Comparison of ENCODE assay signal across 18 mouse cellular contexts in genomic region chr11:86075371-86075770, GRCm38 (mm10).
A peak's percentile ranks its signal among the peaks of the same experiment; 100 is the strongest.
DNase-seq lines count a peak whose midpoint lies in the region; ATAC-seq and TF ChIP-seq lines count a peak whose summit lies in the region.
"Had no signal": no experiment of that assay in that cellular context is flagged by ENCODE, and none has a peak within 500 bp of the region (broad histone marks: within the 10 kb centered on the region; RNA-seq: fewer than 3 reads in every experiment).

No protein-coding gene starts in this region.

- no peak overlapping the region for H3K4me2 ChIP-seq in forebrain, postnatal 0 days (ENCODE audit: low read depth)
- no peak overlapping the region for H3K4me2 ChIP-seq in forebrain, embryonic 16.5 days (ENCODE audit: low read length)
- no peak overlapping the region for H3K4me2 ChIP-seq in liver, embryonic 14.5 days (ENCODE audit: low read depth)
- H3K4me2 ChIP-seq in liver, embryonic 12.5 days: no peak overlapping the region
- H3K4me2 ChIP-seq: embryonic facial prominence, embryonic 12.5 days; neural tube, embryonic 13.5 days had no signal

- no peak overlapping the region for H3K27ac ChIP-seq in forebrain, postnatal 0 days (ENCODE audit: low read depth, low read length)
- H3K27ac ChIP-seq in forebrain, embryonic 16.5 days (ENCODE audit: low read length): no peak overlapping the region
- H3K27ac ChIP-seq in liver, embryonic 14.5 days: no peak overlapping the region
- no peak overlapping the region for H3K27ac ChIP-seq in liver, embryonic 12.5 days
- H3K27ac ChIP-seq in ES-Bruce4 (ENCODE audit: insufficient read depth, low read length): no peak overlapping the region
- H3K27ac ChIP-seq: embryonic facial prominence, embryonic 12.5 days; neural tube, embryonic 13.5 days had no signal

- no peaks in the 10 kb centered on the region for H3K4me1 ChIP-seq in forebrain, postnatal 0 days (ENCODE audit: insufficient read depth)
- no peaks in the 10 kb centered on the region for H3K4me1 ChIP-seq in forebrain, embryonic 16.5 days (replicated peaks; ENCODE audit: control insufficient read depth, insufficient read depth, low read length)
- no peaks in the 10 kb centered on the region for H3K4me1 ChIP-seq in liver, embryonic 14.5 days (replicated peaks; ENCODE audit: control insufficient read depth in 2 of 2, insufficient read depth in 2 of 2, low read length in 1 of 2)
- no peaks in the 10 kb centered on the region for H3K4me1 ChIP-seq in liver, embryonic 12.5 days
- no peaks in the 10 kb centered on the region for H3K4me1 ChIP-seq in ES-Bruce4 (ENCODE audit: control insufficient read depth, insufficient read depth, low read length)
- H3K4me1 ChIP-seq: embryonic facial prominence, embryonic 12.5 days; neural tube, embryonic 13.5 days had no signal

- H3K27me3 ChIP-seq in forebrain, postnatal 0 days (ENCODE audit: insufficient read depth, low read length): no peaks in the 10 kb centered on the region
- no peaks in the 10 kb centered on the region for H3K27me3 ChIP-seq in forebrain, embryonic 16.5 days (replicated peaks; ENCODE audit: control insufficient read depth, insufficient read depth, low read length)
- no peaks in the 10 kb centered on the region for H3K27me3 ChIP-seq in liver, embryonic 14.5 days (ENCODE audit: control insufficient read depth, insufficient read depth, low read length)
- H3K27me3 ChIP-seq in liver, embryonic 12.5 days (replicated peaks): no peaks in the 10 kb centered on the region
- H3K27me3 ChIP-seq in ES-Bruce4 (ENCODE audit: control insufficient read depth, insufficient read depth, low read length, poor library complexity, severe bottlenecking): no peaks in the 10 kb centered on the region
- H3K27me3 ChIP-seq: embryonic facial prominence, embryonic 12.5 days; neural tube, embryonic 13.5 days had no signal

- 78% methylated on average over 1 of the region's 1 CpGs for WGBS in forebrain, postnatal 0 days
- WGBS in forebrain, embryonic 16.5 days: 89% methylated on average over 1 of the region's 1 CpGs
- 68% methylated on average over 1 of the region's 1 CpGs for WGBS in liver, embryonic 14.5 days (ENCODE audit: insufficient replicate concordance)
- 63% methylated on average over 1 of the region's 1 CpGs for WGBS in liver, embryonic 12.5 days (ENCODE audit: insufficient replicate concordance)

- no peak for ATAC-seq in forebrain, postnatal 0 days
- no peak for ATAC-seq in forebrain, embryonic 16.5 days
- no peak for ATAC-seq in liver, embryonic 14.5 days (ENCODE audit: insufficient read depth)
- no peak for ATAC-seq in liver, embryonic 12.5 days

- no peak for TF ChIP-seq EP300 in liver, embryonic 14.5 days (IDR thresholded peaks at IDR 0.05; ENCODE audit: low read depth)
- no peak for TF ChIP-seq EP300 in ES-Bruce4 (IDR thresholded peaks at IDR 0.05; ENCODE audit: insufficient read depth, low read depth, low read length)

- no peak overlapping the region for H3K4me3 ChIP-seq in forebrain, postnatal 0 days (ENCODE audit: low read depth, low read length)
- H3K4me3 ChIP-seq in forebrain, embryonic 16.5 days (replicated peaks; ENCODE audit: low read length): no peak overlapping the region
- no peak overlapping the region for H3K4me3 ChIP-seq in liver, embryonic 14.5 days (ENCODE audit: insufficient read depth in 1 of 2, low read depth in 2 of 2, low read length in 2 of 2)
- no peak overlapping the region for H3K4me3 ChIP-seq in liver, embryonic 12.5 days
- no peak overlapping the region for H3K4me3 ChIP-seq in ES-Bruce4 (ENCODE audit: low read depth, low read length)
- H3K4me3 ChIP-seq: embryonic facial prominence, embryonic 12.5 days; neural tube, embryonic 13.5 days had no signal

- no peak overlapping the region for H3K9ac ChIP-seq in forebrain, postnatal 0 days
- H3K9ac ChIP-seq in forebrain, embryonic 16.5 days (replicated peaks; ENCODE audit: low read depth, low read length): no peak overlapping the region
- H3K9ac ChIP-seq in liver, embryonic 14.5 days (replicated peaks): no peak overlapping the region
- H3K9ac ChIP-seq in liver, embryonic 12.5 days: no peak overlapping the region
- H3K9ac ChIP-seq in ES-Bruce4 (ENCODE audit: low read depth, poor library complexity, severe bottlenecking): no peak overlapping the region
- H3K9ac ChIP-seq: embryonic facial prominence, embryonic 12.5 days; neural tube, embryonic 13.5 days had no signal

- no peak for TF ChIP-seq POLR2A in ES-Bruce4 (IDR thresholded peaks at IDR 0.05; ENCODE audit: insufficient read depth, low read length)

- TF ChIP-seq CTCF in forebrain, postnatal 0 days (IDR thresholded peaks at IDR 0.05; ENCODE audit: low read depth): 0 out of 2 replicates have a peak, but pooled peaks have one; percentile 22
- peak; percentile 47 for TF ChIP-seq CTCF in liver, embryonic 14.5 days (IDR thresholded peaks at IDR 0.05; ENCODE audit: low read depth)
- TF ChIP-seq CTCF in ES-Bruce4 (IDR thresholded peaks at IDR 0.05; ENCODE audit: low read depth, low read length): peak; percentile 32

- H3K9me3 ChIP-seq in forebrain, postnatal 0 days (ENCODE audit: low read length): no peaks in the 10 kb centered on the region
- H3K9me3 ChIP-seq in forebrain, embryonic 16.5 days (ENCODE audit: control insufficient read depth, low read length): no peaks in the 10 kb centered on the region
- H3K9me3 ChIP-seq in liver, embryonic 14.5 days (ENCODE audit: control insufficient read depth, low read length): no peaks in the 10 kb centered on the region
- no peaks in the 10 kb centered on the region for H3K9me3 ChIP-seq in liver, embryonic 12.5 days (replicated peaks)
- no peaks in the 10 kb centered on the region for H3K9me3 ChIP-seq in ES-Bruce4 (replicated peaks; ENCODE audit: control insufficient read depth, insufficient read depth, low read length, poor library complexity, severe bottlenecking)
- H3K9me3 ChIP-seq: embryonic facial prominence, embryonic 12.5 days; neural tube, embryonic 13.5 days had no signal

- no peak for DNase-seq in forebrain, postnatal 0 days
- DNase-seq in liver, embryonic 14.5 days (ENCODE audit: low read depth in 3 of 3, low spot score in 3 of 3): no peak
- peak; percentile 64 for DNase-seq in induced T-regulatory cell, adult 2 months (ENCODE audit: low read depth)
- no peak for DNase-seq in MN1 (ENCODE audit: low spot score)
- no peak for DNase-seq in frontal cortex, postnatal 25 days (ENCODE audit: low spot score in 2 of 2)
- DNase-seq: adrenal gland, postnatal 14 days; cerebellum, postnatal 36 days; heart, adult 18-20 months; kidney, postnatal 36 days; layer of hippocampus, postnatal 36 days; lung, adult 18-20 months; retina, postnatal 1 day; spleen, adult 18-20 months had no signal

- no peaks in the 10 kb centered on the region for H3K36me3 ChIP-seq in forebrain, postnatal 0 days (ENCODE audit: insufficient read depth)
- H3K36me3 ChIP-seq in forebrain, embryonic 16.5 days (ENCODE audit: control insufficient read depth, insufficient read depth): no peaks in the 10 kb centered on the region
- peaks cover 4% of the 10 kb centered on the region for H3K36me3 ChIP-seq in liver, embryonic 14.5 days (replicated peaks; ENCODE audit: control insufficient read depth, insufficient read depth, low read depth)
- peaks cover 25% of the 10 kb centered on the region for H3K36me3 ChIP-seq in liver, embryonic 12.5 days
- no peaks in the 10 kb centered on the region; the same call in 1 of the 2 replicates for H3K36me3 ChIP-seq in ES-Bruce4 (ENCODE audit: control insufficient read depth, insufficient read depth, low read length, poor library complexity, severe bottlenecking)
- H3K36me3 ChIP-seq: neural tube, embryonic 13.5 days had no signal
